Mouse (Mus musculus) monocyte, adult 59 days (primary cell): ENCODE results near the gene Zfp563. TPM values are rescaled to one million over a fixed set of nuclear protein-coding genes. Genes with fewer than 3 reads are reported as not detected.

ENCODE experiments used
- total RNA-seq, 2 experiments: library from RNA; stranded (reverse); gene quantifications; one replicate each; pipeline ENCODE4 v1.2.4; 2023

Gene Zfp563
- total RNA-seq = 1 to 10 TPM; 2.6 to 2.7 TPM

DNA sequence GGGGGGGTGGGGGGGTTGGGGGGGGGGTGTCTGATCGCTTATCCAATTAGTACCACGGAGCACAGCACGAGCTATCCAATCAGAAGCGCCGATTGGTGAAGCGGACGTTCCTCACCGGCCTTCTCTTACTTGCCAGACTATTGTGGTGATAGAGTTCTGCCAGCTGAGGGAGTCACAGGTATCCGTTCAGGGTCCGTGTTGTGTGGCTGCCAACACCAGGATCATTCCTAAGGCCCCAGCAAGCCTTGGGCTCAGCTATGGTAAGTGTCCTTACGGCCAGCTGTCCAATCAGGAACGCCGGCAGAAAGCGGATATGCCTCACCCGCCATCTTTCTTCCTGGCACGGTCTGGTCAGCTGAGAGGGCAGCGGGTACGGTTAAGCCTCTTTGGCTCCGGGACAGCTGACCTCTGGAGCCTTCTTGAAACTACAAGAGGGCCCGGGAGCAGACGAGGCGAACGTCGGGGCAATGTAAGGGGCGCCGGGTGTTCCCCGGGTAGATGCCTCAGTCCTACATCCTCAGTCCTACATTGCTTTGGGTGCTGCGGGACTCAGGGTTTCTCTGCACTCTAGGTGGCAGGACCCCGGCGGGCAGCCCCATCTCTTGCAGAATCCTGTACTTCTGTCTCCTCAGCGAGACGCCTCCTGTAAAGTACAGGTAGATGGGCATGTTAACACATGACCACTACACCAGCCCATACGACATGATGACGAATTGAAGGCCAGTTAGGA, at the start of gene Zfp563:
TSS of gene Zfp563 (plus strand) at position 91 of the 730 bp plus-strand sequence.

DNA sequence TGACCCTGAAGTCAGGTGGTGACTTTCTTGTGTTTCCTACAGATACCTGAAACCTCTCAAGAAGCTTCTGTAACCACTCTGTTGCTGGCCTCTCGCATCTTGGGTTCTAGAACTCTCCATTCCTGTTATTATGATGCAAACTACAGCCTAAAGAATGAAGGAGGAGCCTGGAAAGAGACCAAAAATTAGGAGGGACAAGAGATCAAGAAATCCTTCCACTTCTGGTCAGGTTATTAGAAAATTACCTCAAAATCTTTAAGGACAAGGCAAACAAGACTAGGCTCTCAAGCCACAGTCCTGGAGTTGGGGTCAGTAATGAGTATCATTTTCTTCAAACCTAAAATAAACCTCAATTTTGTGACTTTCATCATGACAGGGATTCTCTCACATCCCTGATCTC, 21.2 kb upstream of the Zfp563 start, which contains the start of gene 4921501E09Rik:
TSS of gene 4921501E09Rik (minus strand) at position 101 of the 400 bp plus-strand sequence.

GRCm38 (mm10) chr17:33139261-33139820, 50.2 kb downstream of the Zfp563 start, which contains the start of gene Morc2b:
Gene Morc2b, minus strand, starts transcription at chr17:33139683.

Other genes starting within 250 kb of the Zfp563 start
- gene Zfp870, start 197.7 kb upstream of the Zfp563 start, total RNA-seq = 1 to 10 TPM; 3.3 to 4.1 TPM
- not detected for gene Cyp4f14, start 172.0 kb upstream of the Zfp563 start, total RNA-seq
- gene Cyp4f13, start 141.9 kb upstream of the Zfp563 start, total RNA-seq = 10 to 100 TPM; 97.1 to 98.7 TPM
- 1 to 10 TPM; 6.3 to 10.0 TPM for gene Zfp472, start 123.5 kb upstream of the Zfp563 start, total RNA-seq
- 1 to 10 TPM; 7.1 to 7.4 TPM for gene Zfp952, start 96.2 kb upstream of the Zfp563 start, total RNA-seq
- gene Zfp763, start 55.9 kb upstream of the Zfp563 start, total RNA-seq = 1 to 10 TPM in 1 of 2 experiments, under 1 TPM in 1; 0.73 to 2.8 TPM
- not detected for gene 4921501E09Rik, start 21.3 kb upstream of the Zfp563 start, total RNA-seq
- not detected for gene Morc2b, start 50.4 kb downstream of the Zfp563 start, total RNA-seq
- gene Olfr55, start 79.1 kb downstream of the Zfp563 start, total RNA-seq = not detected
- not detected for gene Olfr239, start 102.0 kb downstream of the Zfp563 start, total RNA-seq
- gene Olfr1564, start 132.4 kb downstream of the Zfp563 start, total RNA-seq = not detected
- gene Zfp955a, start 165.8 kb downstream of the Zfp563 start, total RNA-seq = 1 to 10 TPM; 4.7 to 5.0 TPM
- gene Olfr63, start 175.4 kb downstream of the Zfp563 start, total RNA-seq = under 1 TPM; 0.13 to 0.15 TPM
- gene Zfp955b, start 200.2 kb downstream of the Zfp563 start, total RNA-seq = 1 to 10 TPM; 3.2 to 4.4 TPM